ENCODE assay signal across 27 mouse cellular contexts in the genomic region with DNA sequence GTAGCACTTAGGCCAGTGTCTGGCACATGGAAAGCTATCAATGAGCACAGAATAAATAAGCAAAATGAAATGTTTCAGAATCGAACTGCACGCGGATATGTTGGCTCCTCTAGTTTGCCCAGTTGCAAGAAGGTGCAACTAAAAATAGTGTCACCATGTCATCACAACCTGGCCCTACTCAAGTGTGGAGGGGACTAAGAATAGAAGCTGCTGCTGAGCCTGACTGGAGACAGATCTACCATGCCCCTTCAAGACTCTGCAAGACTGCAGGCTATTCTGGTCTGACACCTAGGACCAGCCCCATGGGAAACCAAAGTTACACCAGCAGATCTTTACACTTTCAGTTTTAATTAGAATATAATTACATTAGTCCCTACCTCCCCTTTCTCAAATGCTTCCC. TPM values are rescaled to one million over a fixed set of nuclear protein-coding genes. Genes with fewer than 3 reads are reported as not detected.
DNase-seq lines count a peak whose midpoint lies in the region; ATAC-seq and TF ChIP-seq lines count a peak whose summit lies in the region.
"Had no signal": no experiment of that assay in that cellular context is flagged by ENCODE, and none has a peak within 500 bp of the region (broad histone marks: within the 10 kb centered on the region; RNA-seq: fewer than 3 reads in every experiment).

No protein-coding gene starts in this region.

- intact Hi-C loops in gastrocnemius, adult 2 months (cut with DNase I): no loop called here
- intact Hi-C loops in gastrocnemius, postnatal 14 days (cut with DNase I; ENCODE audit: low total_unique reads): no loop called here

- ATAC-seq in heart, embryonic 14.5 days (ENCODE audit: insufficient number of reproducible peaks, insufficient read depth, low FRiP score, low read depth): peak; percentile 48; the same call in 1 of the 2 replicates
- ATAC-seq: activated CD4-positive, CD25-positive, alpha-beta regulatory T cell, adult 4 months; inflammation-experienced regulatory T-cells, adult 6 months; lung, postnatal 0 days; midbrain, embryonic 15.5 days had no signal

- no peaks in the 10 kb centered on the region for H3K36me3 ChIP-seq in heart, embryonic 14.5 days (ENCODE audit: control insufficient read depth, insufficient read depth, low read length)
- H3K36me3 ChIP-seq: embryonic facial prominence, embryonic 13.5 days; limb, embryonic 10.5 days; midbrain, embryonic 15.5 days had no signal

- H3K27me3 ChIP-seq in heart, embryonic 14.5 days (ENCODE audit: control insufficient read depth, insufficient read depth, low read length): no peaks in the 10 kb centered on the region
- H3K27me3 ChIP-seq: embryonic facial prominence, embryonic 13.5 days; forebrain, embryonic 12.5 days; midbrain, embryonic 15.5 days; neural tube, embryonic 13.5 days had no signal

- no peak for TF ChIP-seq CTCF in gastrocnemius, adult 2 months (IDR thresholded peaks at IDR 0.05)

- H3K9me3 ChIP-seq in heart, embryonic 14.5 days (ENCODE audit: control insufficient read depth, low read length): no peaks in the 10 kb centered on the region
- H3K9me3 ChIP-seq: embryonic facial prominence, embryonic 13.5 days; forebrain, embryonic 12.5 days; limb, embryonic 10.5 days; midbrain, embryonic 15.5 days; neural tube, embryonic 13.5 days had no signal

- 31% methylated on average over 3 of the region's 3 CpGs for WGBS in heart, embryonic 14.5 days

- peak overlapping the region; percentile 45 for H3K4me3 ChIP-seq in gastrocnemius, adult 2 months
- H3K4me3 ChIP-seq in heart, embryonic 14.5 days (ENCODE audit: control insufficient read depth in 1 of 2, insufficient read depth in 1 of 2, low read depth in 1 of 2, low read length in 2 of 2): no peak overlapping the region
- H3K4me3 ChIP-seq: embryonic facial prominence, embryonic 13.5 days; erythroblast, embryonic 14.5 days; forebrain, embryonic 12.5 days; limb, embryonic 10.5 days; midbrain, embryonic 15.5 days; neural tube, embryonic 13.5 days had no signal

- peak overlapping the region; percentile 90 for H3K27ac ChIP-seq in gastrocnemius, adult 2 months
- peak overlapping the region; percentile 49 to 72 for H3K27ac ChIP-seq in heart, embryonic 14.5 days (replicated peaks in 1 of 2; ENCODE audit: control insufficient read depth in 1 of 2, insufficient read depth in 1 of 2, low read depth in 2 of 2, low read length in 2 of 2)
- H3K27ac ChIP-seq: embryonic facial prominence, embryonic 13.5 days; forebrain, embryonic 12.5 days; hindbrain, embryonic 14.5 days; limb, embryonic 10.5 days; macrophage; midbrain, embryonic 15.5 days; neural tube, embryonic 13.5 days; stomach, postnatal 0 days had no signal

- peak; percentile 56 for DNase-seq in gastrocnemius, adult 2 months
- DNase-seq in gastrocnemius, postnatal 14 days: no peak
- DNase-seq in A20 (ENCODE audit: low read depth, low spot score): peak; percentile 23
- peak; percentile 26 for DNase-seq in heart, adult 8-10 months (ENCODE audit: low spot score)
- no peak for DNase-seq in left cerebral cortex, adult 11 months (ENCODE audit: low spot score)
- no peak for DNase-seq in left cerebral cortex, adult 8-10 months (ENCODE audit: low spot score in 2 of 2)
- no peak for DNase-seq in B cell, adult 2 months
- DNase-seq: adrenal gland, adult 8-10 months; cerebellum, postnatal 36 days; embryo, embryonic 11 days; kidney, adult 2 months; kidney, postnatal 10 days; liver; retina, postnatal 1 day had no signal

- no peak overlapping the region for H3K9ac ChIP-seq in heart, embryonic 14.5 days (ENCODE audit: low read length)
- H3K9ac ChIP-seq: embryonic facial prominence, embryonic 13.5 days; forebrain, embryonic 12.5 days; hindbrain, embryonic 14.5 days; midbrain, embryonic 15.5 days; neural tube, embryonic 13.5 days had no signal

- peak overlapping the region; percentile 24 for H3K4me2 ChIP-seq in heart, embryonic 14.5 days (ENCODE audit: low read length)
- H3K4me2 ChIP-seq: embryonic facial prominence, embryonic 13.5 days; forebrain, embryonic 12.5 days; hindbrain, embryonic 14.5 days; midbrain, embryonic 15.5 days; neural tube, embryonic 13.5 days had no signal

- H3K4me1 ChIP-seq in heart, embryonic 14.5 days (ENCODE audit: control insufficient read depth in 2 of 2, insufficient read depth in 2 of 2, low read length in 2 of 2): peaks cover 17 to 26% of the 10 kb centered on the region in 2 experiments
- H3K4me1 ChIP-seq: embryonic facial prominence, embryonic 13.5 days; forebrain, embryonic 12.5 days; limb, embryonic 10.5 days; midbrain, embryonic 15.5 days; neural tube, embryonic 13.5 days had no signal

RNA-seq across cellular contexts. Expression of gene Lrp11, which starts 32.8 kb away (rescaled TPM):
- 1 to 10 TPM; 1.1 to 2.0 TPM for total RNA-seq in gastrocnemius, adult 2 months (2021)
- 1 to 10 TPM; 2.5 to 2.9 TPM for total RNA-seq in gastrocnemius, postnatal 14 days (2021)
- total RNA-seq in heart, adult 8-10 months (2022): 1 to 10 TPM; 2.8 to 6.1 (median 3.8) TPM
- polyA plus RNA-seq in heart, embryonic 14.5 days (2014; fragmentation: Nextera tagmentation; extraction: Ambion mirVana): 1.5 and 1.9 TPM in 2 replicates
- total RNA-seq in left cerebral cortex, adult 8-10 months (2022): 100 to 1,000 TPM; 133 to 153 (median 140) TPM
- polyA plus RNA-seq: erythroblast, embryonic 14.5 days; inflammation-experienced regulatory T-cells, adult 6 months had no signal

RNA-seq across cellular contexts. Expression of gene Nup43, which starts 44.9 kb away (rescaled TPM):
- 1 to 10 TPM; 5.6 to 6.3 TPM for total RNA-seq in gastrocnemius, adult 2 months (2021)
- total RNA-seq in gastrocnemius, postnatal 14 days (2021): 1 to 10 TPM; 4.7 to 5.8 TPM
- 1 to 10 TPM; 4.9 to 7.1 (median 6.0) TPM for total RNA-seq in heart, adult 8-10 months (2022)
- 35.4 and 37.5 TPM in 2 replicates for polyA plus RNA-seq in heart, embryonic 14.5 days (2014; fragmentation: Nextera tagmentation; extraction: Ambion mirVana)
- 1 to 10 TPM; 6.3 to 7.3 (median 6.9) TPM for total RNA-seq in left cerebral cortex, adult 8-10 months (2022)

RNA-seq across cellular contexts. Expression of gene Pcmt1, which starts 58.6 kb away (rescaled TPM):
- total RNA-seq in gastrocnemius, adult 2 months (2021): 100 to 1,000 TPM; 102 to 110 TPM
- total RNA-seq in gastrocnemius, postnatal 14 days (2021): 100 to 1,000 TPM in 1 of 2 experiments, 10 to 100 TPM in 1; 99.3 to 100 TPM
- 100 to 1,000 TPM in 1 of 4 experiments, 10 to 100 TPM in 3; 94.3 to 102 (median 98.0) TPM for total RNA-seq in heart, adult 8-10 months (2022)
- polyA plus RNA-seq in heart, embryonic 14.5 days (2014; fragmentation: Nextera tagmentation; extraction: Ambion mirVana): 130 and 134 TPM in 2 replicates
- 100 to 1,000 TPM; 193 to 200 (median 195) TPM for total RNA-seq in left cerebral cortex, adult 8-10 months (2022)

RNA-seq across cellular contexts. Expression of gene Lats1, which starts 58.6 kb away (rescaled TPM):
- 10 to 100 TPM; 11.8 to 11.9 TPM for total RNA-seq in gastrocnemius, adult 2 months (2021)
- 10 to 100 TPM; 12.1 to 12.9 TPM for total RNA-seq in gastrocnemius, postnatal 14 days (2021)
- 10 to 100 TPM; 10.5 to 12.1 (median 10.8) TPM for total RNA-seq in heart, adult 8-10 months (2022)
- polyA plus RNA-seq in heart, embryonic 14.5 days (2014; fragmentation: Nextera tagmentation; extraction: Ambion mirVana): 5.3 and 6.0 TPM in 2 replicates
- total RNA-seq in left cerebral cortex, adult 8-10 months (2022): 10 to 100 TPM; 28.9 to 33.0 (median 31.6) TPM

Comparison
In these comparisons a context has a peak if more than half of its experiments do, and no peak if none do; other contexts are left out.
1. DNase-seq: peak in gastrocnemius, adult 2 months (single experiment), A20 (single experiment) and heart, adult 8-10 months (single experiment); none in gastrocnemius, postnatal 14 days (single experiment), left cerebral cortex, adult 11 months (single experiment), left cerebral cortex, adult 8-10 months (0 of 2) and B cell, adult 2 months (0 of 2).
2. RNA of gene Lrp11, which starts 32.8 kb away (total RNA-seq): 133 to 153 TPM in left cerebral cortex, adult 8-10 months; 2.8 to 6.1 TPM in heart, adult 8-10 months, 2.5 to 2.9 TPM in gastrocnemius, postnatal 14 days and 1.1 to 2.0 TPM in gastrocnemius, adult 2 months; every median in the first group is over 10 times any median in the second.